Mouse (Mus musculus): ENCODE measurements around the gene Nup50.

DNA sequence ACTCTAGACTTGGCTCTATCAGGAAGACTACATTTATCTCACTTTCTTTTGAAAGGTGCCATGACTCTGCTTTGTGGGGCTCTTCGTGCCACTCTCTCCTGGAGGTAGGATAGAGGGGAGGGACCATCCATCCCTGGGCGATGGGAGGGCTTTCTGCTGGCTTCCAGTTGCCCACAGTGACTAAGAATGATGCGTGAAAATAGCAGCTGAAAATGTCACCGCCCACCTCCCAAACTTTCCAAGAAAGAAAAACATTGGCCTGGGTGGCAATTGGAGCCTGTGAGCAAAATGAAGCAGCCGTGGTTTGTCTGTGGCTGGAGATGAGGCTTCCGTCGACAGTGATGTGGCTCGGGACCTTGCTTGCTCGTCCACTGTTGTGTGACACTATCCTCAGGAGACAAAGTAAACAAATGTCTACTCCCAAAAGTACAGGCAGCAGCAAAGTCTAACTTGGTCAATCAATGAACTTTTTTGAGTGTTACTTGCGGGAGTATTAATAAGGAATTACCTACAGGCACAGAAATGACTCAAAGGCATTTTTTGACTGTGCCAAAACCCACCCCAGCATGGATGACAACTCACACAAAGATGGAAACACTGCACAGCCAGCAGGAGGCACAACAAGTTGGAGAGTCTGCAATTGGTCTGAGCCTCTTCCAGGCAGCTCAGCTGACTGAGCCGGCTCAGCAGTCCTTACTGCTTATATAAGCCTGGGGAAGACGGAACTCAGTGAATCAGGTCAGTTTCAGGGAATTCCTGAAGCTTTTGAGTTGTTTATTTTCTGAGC is 46.0 kb upstream of the Nup50 start:
- TF ChIP-seq CTCF (IDR thresholded peaks at IDR 0.05; ENCODE audit: low read depth, low read length) (no peak), POLR2A (IDR thresholded peaks at IDR 0.05; ENCODE audit: insufficient read depth, low read length) (no peak), EP300 (IDR thresholded peaks at IDR 0.05; ENCODE audit: insufficient read depth, low read depth, low read length) (no peak)

All from ES-Bruce4 (cell line).